Mouse (Mus musculus) bone marrow, adult 2 months (tissue): ENCODE results near the gene Foxe3. TPM values are rescaled to one million over a fixed set of nuclear protein-coding genes. Genes with fewer than 3 reads are reported as not detected.
"Not testable (repeated sequence)": the region's sequence is repeated elsewhere in the genome, so short reads cannot be mapped to it uniquely, and the experiment has no call there.

ENCODE experiments used
- H3K27ac ChIP-seq: fragments of 200-500 bp; 2 replicates; pipeline ENCODE4 v1.5.1; 2012; ENCODE audit warnings: low read depth, mild to moderate bottlenecking, control low read depth, inconsistent platforms, low read length; ENCODE audit not compliant: control insufficient read depth, poor library complexity, insufficient read depth
- H3K4me1 ChIP-seq: fragments of 200-500 bp; 2 replicates; pipeline ENCODE4 v1.6.1; 2011; ENCODE audit warnings: low read length; ENCODE audit not compliant: control insufficient read depth, insufficient read depth
- H3K4me3 ChIP-seq: fragments of 200-500 bp; replicated peaks from 2 replicates; pipeline ENCODE3; 2011; ENCODE audit warnings: mild to moderate bottlenecking, low read depth, low read length, control low read depth; ENCODE audit not compliant: control insufficient read depth
- CTCF ChIP-seq: fragments of 200-500 bp; IDR thresholded peaks from 2 replicates; pipeline ENCODE4 v1.5.1; 2011; ENCODE audit warnings: low read length, control low read depth; ENCODE audit not compliant: control insufficient read depth, insufficient read depth
- POLR2A ChIP-seq: fragments of 200-500 bp; IDR thresholded peaks from 2 replicates; pipeline ENCODE4 v1.6.1; 2011; ENCODE audit warnings: low read depth, mild to moderate bottlenecking, control low read depth, low read length, borderline replicate concordance; ENCODE audit not compliant: control insufficient read depth
- WGBS: fragments of 180-500 bp; shearing (Covaris S2); methylation state at CpG from one replicate; pipeline ENCODE4 v1.1.7; 2018; 5-methylcytosine and 5-hydroxymethylcytosine counted together
- polyA plus RNA-seq: library from polyadenylated mRNA; stranded (reverse); fragments of >200 nt; gene quantifications from 2 replicates; pipeline ENCODE4 v1.2.4, GENCODE M21; 2011; ENCODE audit warnings: low replicate concordance; ENCODE audit not compliant: missing spikeins, insufficient read depth, insufficient read length

Gene Foxe3
- polyA plus RNA-seq = not detected in 2 replicates

DNA sequence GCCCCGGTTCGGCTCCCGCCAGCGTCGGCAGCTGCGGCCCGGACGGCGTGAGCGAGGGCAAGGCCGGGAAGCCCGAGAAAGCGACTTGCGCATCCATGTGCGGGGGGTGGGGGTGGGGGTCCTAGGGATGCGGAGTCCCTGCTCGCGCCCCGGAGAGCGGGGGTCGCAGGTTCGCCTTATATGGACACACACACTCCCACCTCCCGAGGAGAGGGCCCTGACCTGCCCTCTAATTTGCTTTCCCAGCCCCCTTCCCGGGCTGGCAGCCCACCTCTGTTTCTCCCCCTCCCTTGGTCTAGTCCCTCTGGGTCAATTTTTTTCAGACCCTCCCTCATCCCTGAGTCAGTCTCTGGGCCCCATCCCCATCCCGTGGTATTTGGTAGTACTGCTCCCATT is at the start of gene Foxe3:
Foxe3 (minus strand) TSS at position 97 of the 396 bp plus-strand sequence.
- TF ChIP-seq POLR2A (no peak), CTCF (no peak)
- Histone ChIP-seq H3K4me3 (no peak within 1 kb of the TSS), H3K4me1 (peaks cover 1% of the 10 kb centered on the region; the same call in 1 of the 2 replicates), H3K27ac (no peak within 1 kb of the TSS; the same call in 1 of the 2 replicates)
- 2% methylated on average over 25 of the region's 25 CpGs for WGBS

- TF ChIP-seq POLR2A = no peak
- TF ChIP-seq CTCF = no peak
- WGBS = 81% methylated on average over 1 of the region's 1 CpGs
- Histone ChIP-seq H3K4me3 (no peak overlapping the region), H3K27ac (no peak overlapping the region), H3K4me1 (no peaks in the 10 kb centered on the region; the same call in 1 of the 2 replicates)
Observed at GRCm38 (mm10) chr4:114973229-114973740, 47.5 kb upstream of the Foxe3 start.

- TF ChIP-seq POLR2A = no peak
- no peak for TF ChIP-seq CTCF
- 52% methylated on average over 5 of the region's 5 CpGs for WGBS
- Histone ChIP-seq H3K4me1 (no peaks in the 10 kb centered on the region; the same call in 1 of the 2 replicates), H3K27ac (no peak overlapping the region), H3K4me3 (no peak overlapping the region)
Observed at GRCm38 (mm10) chr4:114970736-114971135, 44.9 kb upstream of the Foxe3 start.

DNA sequence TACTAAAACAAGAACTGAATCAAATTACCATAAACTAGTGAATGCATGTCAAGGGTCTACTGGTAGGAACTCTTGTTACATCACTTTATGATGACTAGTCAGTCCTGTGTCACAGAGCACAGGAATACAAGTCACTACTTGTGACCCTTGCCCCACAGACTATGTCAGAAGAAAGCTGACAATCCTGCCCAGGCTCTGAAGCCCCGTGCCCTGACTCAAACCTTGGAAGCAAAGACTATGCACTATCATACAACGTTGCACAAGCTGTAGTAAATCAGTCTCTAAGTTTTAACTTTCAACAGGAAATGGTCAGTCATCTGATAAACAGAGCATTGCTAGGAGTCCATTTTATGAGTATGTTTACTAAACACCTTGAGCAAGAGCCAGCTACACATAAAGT is 35.1 kb upstream of the Foxe3 start:
- not testable (repeated sequence) for H3K4me1 ChIP-seq, H3K27ac ChIP-seq, H3K4me3 ChIP-seq
- WGBS = 68% methylated on average over 2 of the region's 2 CpGs

DNA sequence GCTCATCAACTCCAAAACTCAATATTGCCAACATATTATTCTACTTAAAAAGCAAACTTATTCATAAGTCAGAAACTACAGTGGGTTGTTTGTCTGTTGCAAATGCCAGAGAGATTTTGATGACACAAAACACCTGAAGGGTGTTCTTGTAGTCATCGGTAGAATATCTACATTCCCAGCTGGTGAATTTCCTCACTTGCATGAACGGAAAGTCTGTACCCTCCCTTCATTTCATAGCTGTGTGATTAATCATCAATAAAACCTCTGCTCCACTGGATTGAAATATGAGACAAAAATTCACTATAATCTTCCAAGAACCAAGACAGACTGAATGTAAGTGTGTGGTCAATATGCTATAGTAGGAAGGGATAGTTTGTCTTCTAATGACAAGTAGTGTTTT is 33.7 kb upstream of the Foxe3 start:
- no peak overlapping the region for H3K4me3 ChIP-seq
- no peak for TF ChIP-seq CTCF
- TF ChIP-seq POLR2A = no peak
- no peaks in the 10 kb centered on the region for H3K4me1 ChIP-seq
- 92% methylated on average over 2 of the region's 2 CpGs for WGBS
- H3K27ac ChIP-seq = no peak overlapping the region

GRCm38 (mm10) chr4:114958786-114959185 is 33.0 kb upstream of the Foxe3 start:
- TF ChIP-seq CTCF = no peak
- TF ChIP-seq POLR2A = no peak
- 91% methylated on average over 4 of the region's 4 CpGs for WGBS

DNA sequence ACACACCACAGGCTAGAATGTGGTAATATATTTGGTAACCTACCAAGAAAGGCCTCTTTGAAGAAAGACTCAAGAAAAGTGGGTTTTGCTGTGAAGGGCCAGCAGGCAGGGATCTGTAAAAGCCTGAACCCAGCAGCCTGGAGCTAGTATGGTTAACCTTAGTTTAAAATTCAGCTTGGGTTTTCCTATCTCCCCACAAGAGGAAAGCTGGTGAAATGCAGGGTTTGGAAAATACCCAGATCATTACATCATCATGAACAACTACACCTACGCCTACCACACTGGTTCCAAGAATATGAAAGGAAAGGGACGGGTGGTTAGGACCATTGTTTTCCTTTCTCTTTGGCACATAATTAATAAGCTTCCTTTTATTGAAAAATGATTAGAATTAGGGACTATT is 32.4 kb upstream of the Foxe3 start:
- 53% methylated on average over 2 of the region's 2 CpGs for WGBS
- no peaks in the 10 kb centered on the region for H3K4me1 ChIP-seq
- TF ChIP-seq POLR2A (no peak), CTCF (no peak)

More at GRCm38 (mm10) chr4:114958786-114959185, 33.0 kb upstream of the Foxe3 start:
- Histone ChIP-seq H3K27ac (no peak overlapping the region), H3K4me3 (no peak overlapping the region), H3K4me1 (no peaks in the 10 kb centered on the region)

GRCm38 (mm10) chr4:114957403-114957802 is 31.6 kb upstream of the Foxe3 start:
- Histone ChIP-seq H3K27ac (no peak overlapping the region), H3K4me1 (no peaks in the 10 kb centered on the region), H3K4me3 (no peak overlapping the region)
- TF ChIP-seq CTCF = no peak
- no peak for TF ChIP-seq POLR2A

More for the DNA sequence above, 32.4 kb upstream of the Foxe3 start:
- no peak overlapping the region for H3K27ac ChIP-seq
- no peak overlapping the region for H3K4me3 ChIP-seq

GRCm38 (mm10) chr4:114953172-114953571 is 27.4 kb upstream of the Foxe3 start:
- H3K27ac ChIP-seq = no peak overlapping the region
- WGBS = 77% methylated on average over 3 of the region's 3 CpGs
- no peak overlapping the region for H3K4me3 ChIP-seq
- H3K4me1 ChIP-seq = no peaks in the 10 kb centered on the region
- TF ChIP-seq POLR2A = no peak
- no peak for TF ChIP-seq CTCF
